Mouse (Mus musculus) heart, postnatal 0 days (tissue): ENCODE measurements around the gene Cd34.

ENCODE experiments used
- CTCF ChIP-seq: IDR thresholded peaks from 2 replicates; pipeline ENCODE4 v1.5.1; 2016; ENCODE audit warnings: antibody characterized with exemption, control low read depth, low read depth
- EP300 ChIP-seq: IDR thresholded peaks from 2 replicates; pipeline ENCODE4 v1.6.1; 2016; ENCODE audit warnings: antibody characterized with exemption, low read depth

DNA sequence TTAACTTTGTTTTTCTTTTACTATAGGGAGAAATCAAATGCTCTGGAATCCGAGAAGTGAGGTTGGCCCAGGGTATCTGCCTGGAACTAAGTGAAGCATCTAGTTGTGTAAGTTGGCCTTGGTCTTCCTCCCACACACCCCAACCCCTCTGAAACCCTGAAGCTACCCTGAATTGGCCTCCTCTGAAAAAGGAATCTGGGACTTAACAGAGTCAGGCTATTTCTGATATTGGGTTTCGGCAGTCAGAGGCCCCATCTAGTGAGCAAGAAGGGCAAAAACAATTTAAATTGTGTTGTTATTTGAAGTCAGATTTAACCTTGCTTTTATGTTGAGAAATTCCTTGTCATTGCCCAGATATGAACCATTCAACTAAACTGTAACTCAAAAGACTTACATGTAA lies 12.3 kb downstream of the Cd34 start:
- TF ChIP-seq CTCF = peak; percentile 55
- TF ChIP-seq EP300 = no peak
